Mouse (Mus musculus): ENCODE data around the gene Maz. TPM values are rescaled to one million over a fixed set of nuclear protein-coding genes. Genes with fewer than 3 reads are reported as not detected.

Maz gene
- 137 TPM for polyA plus RNA-seq (2015; fragmentation: Illumina TruSeq; extraction: RNeasy Lipid Tissue Mini Kit (QIAGEN cat#74804); ENCODE audit: low read depth, low replicate concordance)

GRCm38 (mm10) chr7:127026984-127027726 is at the start of gene Maz:
Gene Maz (minus strand): TSS chr7:127027037.

GRCm38 (mm10) chr7:127041851-127042672 is 15.2 kb upstream of the Maz start, which contains the start of gene Kif22:
Gene Kif22 (minus strand): TSS chr7:127042471.

GRCm38 (mm10) chr7:127020901-127021562 is 5.8 kb downstream of the Maz start, which contains the start of the genes Gm42742 and Prrt2:
Gene Gm42742 (minus strand): TSS chr7:127021097.
Gene Prrt2 (minus strand): TSS chr7:127021211.

GRCm38 (mm10) chr7:127016971-127017949 is 9.6 kb downstream of the Maz start, which contains the start of gene Pagr1a:
Gene Pagr1a (minus strand): TSS chr7:127017352.

GRCm38 (mm10) chr7:127016481-127016485 is 10.6 kb downstream of the Maz start, which contains the start of gene Pagr1b:
Gene Pagr1b (minus strand): TSS chr7:127016484.

GRCm38 (mm10) chr7:127014320-127014719 is 12.5 kb downstream of the Maz start, which contains the start of gene Mvp:
Gene Mvp (minus strand): TSS chr7:127014621.

GRCm38 (mm10) chr7:126975950-126976866 is 50.6 kb downstream of the Maz start, which contains the start of gene Cdiptos:
Gene Cdiptos (minus strand): TSS chr7:126976098.

GRCm38 (mm10) chr7:126975893-126975949 is 51.1 kb downstream of the Maz start, which contains the start of gene Cdipt:
Gene Cdipt (plus strand): TSS chr7:126975914.

Other genes starting within 250 kb of the Maz start
- gene Tbx6, start 245.6 kb downstream of the Maz start, polyA plus RNA-seq (2015; fragmentation: Illumina TruSeq; extraction: RNeasy Lipid Tissue Mini Kit (QIAGEN cat#74804); ENCODE audit: low read depth, low replicate concordance) = 1.5 TPM
- 61.6 TPM for gene Ppp4c, start 234.5 kb downstream of the Maz start, polyA plus RNA-seq (2015; fragmentation: Illumina TruSeq; extraction: RNeasy Lipid Tissue Mini Kit (QIAGEN cat#74804); ENCODE audit: low read depth, low replicate concordance)
- gene Fam57b, start 229.4 kb downstream of the Maz start, polyA plus RNA-seq (2015; fragmentation: Illumina TruSeq; extraction: RNeasy Lipid Tissue Mini Kit (QIAGEN cat#74804); ENCODE audit: low read depth, low replicate concordance) = 55.7 TPM
- not detected for gene 4930451I11Rik, start 195.4 kb downstream of the Maz start, polyA plus RNA-seq (2015; fragmentation: Illumina TruSeq; extraction: RNeasy Lipid Tissue Mini Kit (QIAGEN cat#74804); ENCODE audit: low read depth, low replicate concordance)
- 32.7 TPM for gene Doc2a, start 179.6 kb downstream of the Maz start, polyA plus RNA-seq (2015; fragmentation: Illumina TruSeq; extraction: RNeasy Lipid Tissue Mini Kit (QIAGEN cat#74804); ENCODE audit: low read depth, low replicate concordance)
- 46.0 TPM for gene Hirip3, start 165.1 kb downstream of the Maz start, polyA plus RNA-seq (2015; fragmentation: Illumina TruSeq; extraction: RNeasy Lipid Tissue Mini Kit (QIAGEN cat#74804); ENCODE audit: low read depth, low replicate concordance)
- gene Ino80e, start 164.7 kb downstream of the Maz start, polyA plus RNA-seq (2015; fragmentation: Illumina TruSeq; extraction: RNeasy Lipid Tissue Mini Kit (QIAGEN cat#74804); ENCODE audit: low read depth, low replicate concordance) = 57.0 TPM
- gene Taok2, start 142.3 kb downstream of the Maz start, polyA plus RNA-seq (2015; fragmentation: Illumina TruSeq; extraction: RNeasy Lipid Tissue Mini Kit (QIAGEN cat#74804); ENCODE audit: low read depth, low replicate concordance) = 79.3 TPM
- 29.0 TPM for gene Tmem219, start 104.1 kb downstream of the Maz start, polyA plus RNA-seq (2015; fragmentation: Illumina TruSeq; extraction: RNeasy Lipid Tissue Mini Kit (QIAGEN cat#74804); ENCODE audit: low read depth, low replicate concordance)
- gene Kctd13, start 98.2 kb downstream of the Maz start, polyA plus RNA-seq (2015; fragmentation: Illumina TruSeq; extraction: RNeasy Lipid Tissue Mini Kit (QIAGEN cat#74804); ENCODE audit: low read depth, low replicate concordance) = 159 TPM
- gene Asphd1, start 77.5 kb downstream of the Maz start, polyA plus RNA-seq (2015; fragmentation: Illumina TruSeq; extraction: RNeasy Lipid Tissue Mini Kit (QIAGEN cat#74804); ENCODE audit: low read depth, low replicate concordance) = 39.0 TPM
- 234 TPM for gene Sez6l2, start 76.5 kb downstream of the Maz start, polyA plus RNA-seq (2015; fragmentation: Illumina TruSeq; extraction: RNeasy Lipid Tissue Mini Kit (QIAGEN cat#74804); ENCODE audit: low read depth, low replicate concordance)
- 168 TPM for gene Cdipt, start 51.1 kb downstream of the Maz start, polyA plus RNA-seq (2015; fragmentation: Illumina TruSeq; extraction: RNeasy Lipid Tissue Mini Kit (QIAGEN cat#74804); ENCODE audit: low read depth, low replicate concordance)
- gene Cdiptos, start 50.9 kb downstream of the Maz start, polyA plus RNA-seq (2015; fragmentation: Illumina TruSeq; extraction: RNeasy Lipid Tissue Mini Kit (QIAGEN cat#74804); ENCODE audit: low read depth, low replicate concordance) = 0.82 TPM
- gene Mvp, start 12.4 kb downstream of the Maz start, polyA plus RNA-seq (2015; fragmentation: Illumina TruSeq; extraction: RNeasy Lipid Tissue Mini Kit (QIAGEN cat#74804); ENCODE audit: low read depth, low replicate concordance) = 4.3 TPM
- gene Pagr1b, start 10.6 kb downstream of the Maz start, polyA plus RNA-seq (2015; fragmentation: Illumina TruSeq; extraction: RNeasy Lipid Tissue Mini Kit (QIAGEN cat#74804); ENCODE audit: low read depth, low replicate concordance) = not detected
- gene Pagr1a, start 9.7 kb downstream of the Maz start, polyA plus RNA-seq (2015; fragmentation: Illumina TruSeq; extraction: RNeasy Lipid Tissue Mini Kit (QIAGEN cat#74804); ENCODE audit: low read depth, low replicate concordance) = 21.8 TPM
- gene Gm42742, start 5.9 kb downstream of the Maz start, polyA plus RNA-seq (2015; fragmentation: Illumina TruSeq; extraction: RNeasy Lipid Tissue Mini Kit (QIAGEN cat#74804); ENCODE audit: low read depth, low replicate concordance) = 57.4 TPM
- 205 TPM for gene Prrt2, start 5.8 kb downstream of the Maz start, polyA plus RNA-seq (2015; fragmentation: Illumina TruSeq; extraction: RNeasy Lipid Tissue Mini Kit (QIAGEN cat#74804); ENCODE audit: low read depth, low replicate concordance)
- gene Kif22, start 15.4 kb upstream of the Maz start, polyA plus RNA-seq (2015; fragmentation: Illumina TruSeq; extraction: RNeasy Lipid Tissue Mini Kit (QIAGEN cat#74804); ENCODE audit: low read depth, low replicate concordance) = 8.7 TPM
- gene Zg16, start 60.3 kb upstream of the Maz start, polyA plus RNA-seq (2015; fragmentation: Illumina TruSeq; extraction: RNeasy Lipid Tissue Mini Kit (QIAGEN cat#74804); ENCODE audit: low read depth, low replicate concordance) = not detected
- gene AI467606, start 64.3 kb upstream of the Maz start, polyA plus RNA-seq (2015; fragmentation: Illumina TruSeq; extraction: RNeasy Lipid Tissue Mini Kit (QIAGEN cat#74804); ENCODE audit: low read depth, low replicate concordance) = 2.3 TPM
- 0.36 TPM for gene Qprt, start 95.2 kb upstream of the Maz start, polyA plus RNA-seq (2015; fragmentation: Illumina TruSeq; extraction: RNeasy Lipid Tissue Mini Kit (QIAGEN cat#74804); ENCODE audit: low read depth, low replicate concordance)
- gene Spn, start 110.8 kb upstream of the Maz start, polyA plus RNA-seq (2015; fragmentation: Illumina TruSeq; extraction: RNeasy Lipid Tissue Mini Kit (QIAGEN cat#74804); ENCODE audit: low read depth, low replicate concordance) = 0.21 TPM
- 74.5 TPM for gene Cd2bp2, start 169.0 kb upstream of the Maz start, polyA plus RNA-seq (2015; fragmentation: Illumina TruSeq; extraction: RNeasy Lipid Tissue Mini Kit (QIAGEN cat#74804); ENCODE audit: low read depth, low replicate concordance)
- 53.6 TPM for gene Tbc1d10b, start 181.4 kb upstream of the Maz start, polyA plus RNA-seq (2015; fragmentation: Illumina TruSeq; extraction: RNeasy Lipid Tissue Mini Kit (QIAGEN cat#74804); ENCODE audit: low read depth, low replicate concordance)
- 5.3 TPM for gene Mylpf, start 181.9 kb upstream of the Maz start, polyA plus RNA-seq (2015; fragmentation: Illumina TruSeq; extraction: RNeasy Lipid Tissue Mini Kit (QIAGEN cat#74804); ENCODE audit: low read depth, low replicate concordance)
- 14.3 TPM for gene Zfp553, start 206.0 kb upstream of the Maz start, polyA plus RNA-seq (2015; fragmentation: Illumina TruSeq; extraction: RNeasy Lipid Tissue Mini Kit (QIAGEN cat#74804); ENCODE audit: low read depth, low replicate concordance)
- gene Sept1, start 206.1 kb upstream of the Maz start, polyA plus RNA-seq (2015; fragmentation: Illumina TruSeq; extraction: RNeasy Lipid Tissue Mini Kit (QIAGEN cat#74804); ENCODE audit: low read depth, low replicate concordance) = 6.4 TPM
- gene Zfp771, start 217.2 kb upstream of the Maz start, polyA plus RNA-seq (2015; fragmentation: Illumina TruSeq; extraction: RNeasy Lipid Tissue Mini Kit (QIAGEN cat#74804); ENCODE audit: low read depth, low replicate concordance) = 23.6 TPM
- gene Dctpp1, start 233.7 kb upstream of the Maz start, polyA plus RNA-seq (2015; fragmentation: Illumina TruSeq; extraction: RNeasy Lipid Tissue Mini Kit (QIAGEN cat#74804); ENCODE audit: low read depth, low replicate concordance) = 44.7 TPM
- gene Sephs2, start 247.0 kb upstream of the Maz start, polyA plus RNA-seq (2015; fragmentation: Illumina TruSeq; extraction: RNeasy Lipid Tissue Mini Kit (QIAGEN cat#74804); ENCODE audit: low read depth, low replicate concordance) = 35.9 TPM

All from brain, adult 10 weeks (tissue).